Mouse (Mus musculus) limb, embryonic 14.5 days (tissue): ENCODE results near the gene Olfr1019. TPM values are rescaled to one million over a fixed set of nuclear protein-coding genes. Genes with fewer than 3 reads are reported as not detected.

Source experiments
- ATAC-seq: fragments of 200-750 bp; cut with Nextera tagmentation; 2 replicates; pipeline ENCODE4 v1.8.0; 2017; ENCODE audit warnings: low read depth, moderate number of reproducible peaks, moderate TSS enrichment; ENCODE audit not compliant: low FRiP score
- DNase-seq: peaks from one replicate; pipeline ENCODE4 v3.0.0-alpha.2; 2015; ENCODE audit warnings: low spot score
- H3K27ac ChIP-seq: fragments of 300-500 bp; sonication (generic); replicated peaks from 2 replicates; pipeline ENCODE4 v1.5.1; 2014; ENCODE audit warnings: low read depth, mild to moderate bottlenecking, low read length, moderate library complexity, mixed read lengths
- H3K27me3 ChIP-seq: fragments of 300-500 bp; sonication (generic); 2 replicates; pipeline ENCODE4 v1.6.1; 2014; ENCODE audit warnings: low read length, mixed read lengths; ENCODE audit not compliant: control insufficient read depth, insufficient read depth
- H3K36me3 ChIP-seq: fragments of 300-500 bp; sonication (generic); 2 replicates; pipeline ENCODE4 v1.6.1; 2014; ENCODE audit warnings: mild to moderate bottlenecking, low read length, moderate library complexity, mixed read lengths; ENCODE audit not compliant: control insufficient read depth, insufficient read depth
- H3K4me1 ChIP-seq: fragments of 300-500 bp; sonication (generic); 2 replicates; pipeline ENCODE4 v1.6.1; 2014; ENCODE audit warnings: antibody characterized with exemption, low read length, mixed read lengths; ENCODE audit not compliant: control insufficient read depth, insufficient read depth
- H3K4me2 ChIP-seq: fragments of 300-500 bp; sonication (generic); replicated peaks from 2 replicates; pipeline ENCODE4 v1.6.1; 2014; ENCODE audit warnings: low read depth, mild to moderate bottlenecking, low read length, moderate library complexity; ENCODE audit not compliant: severe bottlenecking
- H3K4me3 ChIP-seq: fragments of 300-500 bp; sonication (generic); replicated peaks from 2 replicates; pipeline ENCODE4 v1.5.1; 2014; ENCODE audit warnings: low read length
- H3K9ac ChIP-seq: fragments of 300-500 bp; sonication (generic); 2 replicates; pipeline ENCODE4 v1.6.1; 2014; ENCODE audit warnings: mild to moderate bottlenecking, low read depth, low read length, moderate library complexity; ENCODE audit not compliant: severe bottlenecking
- H3K9me3 ChIP-seq: fragments of 300-500 bp; sonication (generic); 2 replicates; pipeline ENCODE4 v1.6.1; 2016; ENCODE audit warnings: low read length; ENCODE audit not compliant: control insufficient read depth
- POLR2A ChIP-seq: fragments of 200-500 bp; IDR thresholded peaks from 2 replicates; pipeline ENCODE4 v1.8.0; 2012; ENCODE audit warnings: inconsistent platforms, mild to moderate bottlenecking, moderate library complexity, borderline replicate concordance; ENCODE audit not compliant: insufficient read depth, insufficient read length; ENCODE audit errors: extremely low read depth
- WGBS: fragments of 180-500 bp; shearing (Covaris S2); extraction: QIAGEN DNeasy Blood & Tissue Kit; methylation state at CpG from one replicate; pipeline ENCODE4 v1.1.7; 2014; 5-methylcytosine and 5-hydroxymethylcytosine counted together
- polyA plus RNA-seq, 2 experiments: library from polyadenylated mRNA; depleted of rRNA in 1 of 2; stranded (reverse) in 1 of 2; unstranded in 1 of 2; fragments of >200 nt; fragmentation: Nextera tagmentation in 1 of 2; extraction: Ambion mirVana in 1 of 2; gene quantifications; 2 replicates each; pipeline versions ENCODE4 v1.2.1 to v1.2.3; 2012 to 2014

The Olfr1019 gene
- not detected in 2 replicates for polyA plus RNA-seq (2012; rRNA removed)
- not detected in 2 replicates for polyA plus RNA-seq (2014; fragmentation: Nextera tagmentation; extraction: Ambion mirVana)

GRCm38 (mm10) chr2:85845383-85845782 lies at the start of gene Olfr1019:
Gene Olfr1019 (minus strand): TSS chr2:85845483.
- Histone ChIP-seq H3K4me1 (no peaks in the 10 kb centered on the region), H3K9me3 (no peaks in the 10 kb centered on the region), H3K27ac (no peak within 1 kb of the TSS), H3K9ac (no peak within 1 kb of the TSS), H3K4me3 (no peak within 1 kb of the TSS), H3K36me3 (no peaks in the 10 kb centered on the region), H3K4me2 (no peak within 1 kb of the TSS), H3K27me3 (no peaks in the 10 kb centered on the region)
- no peak for DNase-seq
- no peak for ATAC-seq
- no peak for TF ChIP-seq POLR2A

GRCm38 (mm10) chr2:85885340-85885739 lies 40.1 kb upstream of the Olfr1019 start, which contains the start of gene Olfr1023:
Gene Olfr1023 (plus strand): TSS chr2:85885640.
- ATAC-seq (no peak), DNase-seq (no peak)
- Histone ChIP-seq H3K36me3 (no peaks in the 10 kb centered on the region), H3K4me2 (no peak within 1 kb of the TSS), H3K4me1 (no peaks in the 10 kb centered on the region), H3K27ac (no peak within 1 kb of the TSS), H3K9ac (no peak within 1 kb of the TSS), H3K9me3 (no peaks in the 10 kb centered on the region), H3K4me3 (no peak within 1 kb of the TSS), H3K27me3 (no peaks in the 10 kb centered on the region)
- no peak for TF ChIP-seq POLR2A
- WGBS: 72% methylated on average over 2 of the region's 2 CpGs

- Histone ChIP-seq H3K9ac (no peak within 1 kb of the TSS), H3K4me3 (no peak within 1 kb of the TSS), H3K4me2 (no peak within 1 kb of the TSS), H3K27me3 (no peaks in the 10 kb centered on the region), H3K9me3 (no peaks in the 10 kb centered on the region), H3K27ac (no peak within 1 kb of the TSS), H3K4me1 (no peaks in the 10 kb centered on the region), H3K36me3 (no peaks in the 10 kb centered on the region)
- no peak for ATAC-seq
- no peak for TF ChIP-seq POLR2A
- WGBS: 28% methylated on average over 2 of the region's 2 CpGs
- DNase-seq: no peak
Observed at GRCm38 (mm10) chr2:85868294-85868693, 23.0 kb upstream of the Olfr1019 start, which contains the start of gene Olfr1022. Gene Olfr1022 (plus strand): TSS chr2:85868594.

- no peaks in the 10 kb centered on the region for H3K27me3 ChIP-seq
- DNase-seq (no peak), ATAC-seq (no peak)
- H3K4me1 ChIP-seq: no peaks in the 10 kb centered on the region
- no peaks in the 10 kb centered on the region for H3K36me3 ChIP-seq
- 77% methylated on average over 1 of the region's 1 CpGs for WGBS
- no peak for TF ChIP-seq POLR2A
- H3K27ac ChIP-seq: no peak within 1 kb of the TSS
- no peak within 1 kb of the TSS for H3K4me2 ChIP-seq
- H3K9ac ChIP-seq: no peak within 1 kb of the TSS
- no peak within 1 kb of the TSS for H3K4me3 ChIP-seq
- H3K9me3 ChIP-seq: no peaks in the 10 kb centered on the region
Observed at GRCm38 (mm10) chr2:85846730-85847129, 1.4 kb upstream of the Olfr1019 start, which contains the start of gene Olfr1020. Gene Olfr1020 (plus strand): TSS chr2:85847030.

- H3K27me3 ChIP-seq: no peaks in the 10 kb centered on the region
- H3K4me3 ChIP-seq: no peak within 1 kb of the TSS
- no peaks in the 10 kb centered on the region for H3K36me3 ChIP-seq
- H3K9ac ChIP-seq: no peak within 1 kb of the TSS
- TF ChIP-seq POLR2A: no peak
- no peak within 1 kb of the TSS for H3K27ac ChIP-seq
- DNase-seq (no peak), ATAC-seq (no peak)
- H3K9me3 ChIP-seq: no peaks in the 10 kb centered on the region
- no peaks in the 10 kb centered on the region for H3K4me1 ChIP-seq
- H3K4me2 ChIP-seq: no peak within 1 kb of the TSS
Observed at GRCm38 (mm10) chr2:85818179-85818578, 27.1 kb downstream of the Olfr1019 start, which contains the start of gene Olfr1018. Gene Olfr1018 (plus strand): TSS chr2:85818479.
